Mouse (Mus musculus) kidney, adult 10 weeks (tissue): ENCODE data around the gene Olfr384. TPM values are rescaled to one million over a fixed set of nuclear protein-coding genes. Genes with fewer than 3 reads are reported as not detected.

Experiments used
- polyA plus RNA-seq: library from polyadenylated mRNA; stranded (reverse); fragments of 350-450 nt; fragmentation: Illumina TruSeq; extraction: RNeasy Lipid Tissue Mini Kit (QIAGEN cat#74804); gene quantifications from one replicate; pipeline ENCODE4 v1.2.3, GENCODE M21; 2014; ENCODE audit warnings: low read depth, low replicate concordance

The Olfr384 gene
- polyA plus RNA-seq = not detected

GRCm38 (mm10) chr11:73598294-73598693 lies at the start of gene Olfr384:
Olfr384 (plus strand) TSS chr11:73598594.

GRCm38 (mm10) chr11:73592908-73593307 lies 5.5 kb upstream of the Olfr384 start, which contains the start of gene Olfr385:
Olfr385 (minus strand) TSS chr11:73593008.

Other genes with a start within 250 kb of the Olfr384 start
- not detected for gene Olfr20, start 247.8 kb upstream of the Olfr384 start, polyA plus RNA-seq
- gene Olfr376, start 227.3 kb upstream of the Olfr384 start, polyA plus RNA-seq = not detected
- not detected for gene Olfr1, start 199.0 kb upstream of the Olfr384 start, polyA plus RNA-seq
- gene Olfr378, start 170.1 kb upstream of the Olfr384 start, polyA plus RNA-seq = not detected
- not detected for gene Olfr380, start 141.1 kb upstream of the Olfr384 start, polyA plus RNA-seq
- not detected for gene Olfr381, start 107.0 kb upstream of the Olfr384 start, polyA plus RNA-seq
- gene Olfr382, start 81.4 kb upstream of the Olfr384 start, polyA plus RNA-seq = not detected
- gene Olfr385, start 5.6 kb upstream of the Olfr384 start, polyA plus RNA-seq = not detected
- gene Zfp735, start 90.2 kb downstream of the Olfr384 start, polyA plus RNA-seq = not detected
- not detected for gene Olfr389, start 182.1 kb downstream of the Olfr384 start, polyA plus RNA-seq
- not detected for gene Olfr390, start 184.4 kb downstream of the Olfr384 start, polyA plus RNA-seq
- not detected for gene Olfr391-ps, start 204.5 kb downstream of the Olfr384 start, polyA plus RNA-seq
- not detected for gene Olfr392, start 218.5 kb downstream of the Olfr384 start, polyA plus RNA-seq